Mouse (Mus musculus): ENCODE results near the gene Gm30083.

DNA sequence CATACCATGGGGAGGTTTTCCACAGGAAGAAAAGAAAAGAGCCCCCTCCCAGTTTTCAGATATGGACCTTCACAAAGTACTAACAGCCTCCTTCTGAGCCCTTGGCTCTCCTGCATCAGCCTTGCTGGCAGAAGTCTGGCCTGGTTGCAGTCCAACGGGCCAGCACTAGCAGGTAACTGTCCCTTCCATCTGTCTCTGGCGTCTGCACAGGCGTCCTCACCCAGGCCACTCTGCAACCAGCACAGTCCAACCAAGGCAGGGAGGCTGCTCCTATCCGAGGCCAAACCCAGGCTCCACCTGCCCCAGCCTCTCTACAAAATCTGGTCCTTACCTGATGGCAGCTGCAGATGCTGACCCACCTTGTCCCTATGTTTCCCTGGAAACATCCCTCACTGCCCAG, 23.0 kb downstream of the Gm30083 start:
- no peak for TF ChIP-seq CTCF (IDR thresholded peaks at IDR 0.05; ENCODE audit: low read depth)
- TF ChIP-seq EP300 (IDR thresholded peaks at IDR 0.05; ENCODE audit: low read depth), result no peak
